Comparison of ENCODE assay signal across 40 mouse cellular contexts in the genomic region with DNA sequence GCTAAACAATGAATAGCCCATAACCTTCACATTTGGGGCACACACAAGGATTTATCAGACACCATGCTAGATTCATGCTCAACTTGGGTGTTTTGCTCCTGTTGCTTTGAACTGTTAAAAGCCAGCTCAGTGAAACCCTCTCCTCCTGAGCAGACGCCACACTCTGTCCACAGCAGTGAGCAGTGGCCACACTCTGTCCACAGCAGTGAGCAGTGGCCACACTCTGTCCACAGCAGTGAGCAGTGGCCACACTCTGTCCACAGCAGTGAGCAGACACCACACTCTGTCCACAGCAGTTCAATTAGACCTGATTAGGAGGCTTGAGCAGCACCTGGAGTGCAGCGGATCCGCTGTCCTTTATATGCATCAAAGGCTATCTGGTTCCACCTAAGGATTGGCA. TPM values are rescaled to one million over a fixed set of nuclear protein-coding genes. Genes with fewer than 3 reads are reported as not detected.
"Had no signal": no experiment of that assay in that cellular context is flagged by ENCODE, and none has a peak within 500 bp of the region (broad histone marks: within the 10 kb centered on the region; RNA-seq: fewer than 3 reads in every experiment).

No protein-coding gene starts in this region.

RNA-seq across cellular contexts. Expression of gene Gm8104, which starts 19.3 kb away (rescaled TPM):
- total RNA-seq: heart, postnatal 10 days; heart, postnatal 14 days; heart, postnatal 25 days; heart, postnatal 36 days; heart, postnatal 4 days; hematopoietic stem cell, adult 5-6 weeks; hindbrain, postnatal 0 days; layer of hippocampus, adult 18-20 months; layer of hippocampus, adult 2 months; layer of hippocampus, postnatal 14 days; layer of hippocampus, postnatal 36 days had no signal
- polyA plus RNA-seq: heart, embryonic 11.5 days; heart, embryonic 12.5 days; heart, embryonic 16.5 days; hindbrain, embryonic 10.5 days; hindbrain, embryonic 11.5 days; hindbrain, embryonic 12.5 days; hindbrain, embryonic 13.5 days; inflammation-experienced regulatory T-cells, adult 6 months; intestine, embryonic 14.5 days; intestine, embryonic 15.5 days; intestine, embryonic 16.5 days; intestine, postnatal 0 days; kidney, embryonic 15.5 days; kidney, postnatal 0 days; large intestine, adult 2 months had no signal

RNA-seq across cellular contexts. Expression of gene Gm8094, which starts 43.2 kb away (rescaled TPM):
- total RNA-seq: heart, postnatal 10 days; heart, postnatal 14 days; heart, postnatal 25 days; heart, postnatal 36 days; heart, postnatal 4 days; hematopoietic stem cell, adult 5-6 weeks; hindbrain, postnatal 0 days; layer of hippocampus, adult 18-20 months; layer of hippocampus, adult 2 months; layer of hippocampus, postnatal 10 days; layer of hippocampus, postnatal 14 days; layer of hippocampus, postnatal 25 days; layer of hippocampus, postnatal 36 days; left cerebral cortex, adult 2 months; left cerebral cortex, adult 8-10 months had no signal
- polyA plus RNA-seq: heart, embryonic 11.5 days; heart, embryonic 12.5 days; heart, embryonic 13.5 days; heart, embryonic 14.5 days; heart, embryonic 15.5 days; heart, postnatal 0 days; hindbrain, embryonic 10.5 days; hindbrain, embryonic 11.5 days; hindbrain, embryonic 12.5 days; hindbrain, embryonic 13.5 days; hindbrain, embryonic 14.5 days; hindbrain, embryonic 15.5 days; hindbrain, embryonic 16.5 days; hindbrain, postnatal 0 days; inflammation-experienced regulatory T-cells, adult 6 months; intestine, embryonic 14.5 days; intestine, embryonic 15.5 days; intestine, embryonic 16.5 days; intestine, postnatal 0 days; kidney, embryonic 14.5 days; kidney, embryonic 15.5 days; kidney, embryonic 16.5 days; kidney, postnatal 0 days; large intestine, adult 2 months had no signal

RNA-seq across cellular contexts. Expression of gene Gm7233, which starts 60.0 kb away (rescaled TPM):
- total RNA-seq: heart, postnatal 10 days; heart, postnatal 14 days; heart, postnatal 25 days; heart, postnatal 36 days; heart, postnatal 4 days; hematopoietic stem cell, adult 5-6 weeks; hindbrain, postnatal 0 days; layer of hippocampus, adult 2 months; layer of hippocampus, postnatal 14 days; layer of hippocampus, postnatal 25 days had no signal
- polyA plus RNA-seq: heart, embryonic 11.5 days; heart, embryonic 13.5 days; heart, embryonic 15.5 days; heart, embryonic 16.5 days; heart, postnatal 0 days; hindbrain, embryonic 10.5 days; hindbrain, embryonic 11.5 days; hindbrain, embryonic 12.5 days; hindbrain, embryonic 13.5 days; hindbrain, embryonic 14.5 days; hindbrain, embryonic 15.5 days; hindbrain, embryonic 16.5 days; inflammation-experienced regulatory T-cells, adult 6 months; intestine, embryonic 14.5 days; intestine, embryonic 15.5 days; intestine, embryonic 16.5 days; intestine, postnatal 0 days; kidney, adult 2 months; kidney, embryonic 14.5 days; kidney, embryonic 15.5 days; kidney, embryonic 16.5 days; kidney, postnatal 0 days; large intestine, adult 2 months had no signal
